Mouse (Mus musculus) right cerebral cortex, postnatal 36 days (tissue): ENCODE results near the gene Cln5.

Experiments
- DNase-seq, 2 experiments: peaks; one replicate each; pipeline ENCODE4 v3.0.0; 2022; ENCODE audit warnings: low spot score in 2 of 2, mixed read lengths in 1 of 2

The Cln5 gene

DNA sequence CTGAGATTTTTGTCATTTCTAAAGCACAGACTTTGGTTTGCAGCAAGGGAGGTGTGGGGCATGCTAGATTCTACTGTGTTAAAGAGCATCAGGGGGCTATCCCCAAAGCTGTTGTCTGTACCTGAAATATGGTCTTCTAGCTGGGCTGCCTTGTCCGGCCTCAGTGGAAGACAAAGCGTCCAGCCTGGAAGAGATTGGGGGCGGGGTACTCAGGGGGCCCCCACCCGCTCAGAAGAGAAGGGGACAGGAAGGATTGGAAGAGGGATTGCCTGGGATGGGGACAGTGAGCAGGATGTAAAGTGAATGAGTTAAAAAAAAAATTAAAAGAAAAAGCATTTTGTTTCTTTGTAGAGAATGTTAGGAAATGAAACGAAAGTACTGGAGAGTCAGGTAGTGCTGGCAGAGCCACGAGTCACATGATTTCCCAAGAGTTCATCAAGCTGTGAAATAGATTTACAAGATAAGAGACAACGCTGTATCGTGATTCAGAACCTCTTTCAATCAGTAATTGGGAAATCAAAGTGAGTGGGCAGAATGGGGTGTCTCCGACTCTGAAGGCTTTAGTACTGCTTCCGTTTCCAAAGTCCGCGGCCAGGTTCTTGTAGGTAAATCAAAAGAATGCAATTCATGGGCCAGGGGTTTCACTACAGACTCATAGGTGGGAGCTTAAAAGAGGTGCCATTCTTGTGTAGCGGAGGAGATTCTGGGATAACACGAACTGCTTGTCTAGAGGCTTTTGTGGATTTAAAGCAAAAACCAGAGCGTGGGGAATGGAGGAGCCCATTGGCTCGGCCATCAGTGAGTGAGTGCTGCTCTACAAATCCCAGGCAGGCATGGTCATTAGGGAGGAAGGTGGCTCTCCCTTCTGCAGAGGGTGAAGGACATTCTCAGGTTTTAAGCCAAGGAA lies 8.2 kb downstream of the Cln5 start:
- DNase-seq = no peak

DNA sequence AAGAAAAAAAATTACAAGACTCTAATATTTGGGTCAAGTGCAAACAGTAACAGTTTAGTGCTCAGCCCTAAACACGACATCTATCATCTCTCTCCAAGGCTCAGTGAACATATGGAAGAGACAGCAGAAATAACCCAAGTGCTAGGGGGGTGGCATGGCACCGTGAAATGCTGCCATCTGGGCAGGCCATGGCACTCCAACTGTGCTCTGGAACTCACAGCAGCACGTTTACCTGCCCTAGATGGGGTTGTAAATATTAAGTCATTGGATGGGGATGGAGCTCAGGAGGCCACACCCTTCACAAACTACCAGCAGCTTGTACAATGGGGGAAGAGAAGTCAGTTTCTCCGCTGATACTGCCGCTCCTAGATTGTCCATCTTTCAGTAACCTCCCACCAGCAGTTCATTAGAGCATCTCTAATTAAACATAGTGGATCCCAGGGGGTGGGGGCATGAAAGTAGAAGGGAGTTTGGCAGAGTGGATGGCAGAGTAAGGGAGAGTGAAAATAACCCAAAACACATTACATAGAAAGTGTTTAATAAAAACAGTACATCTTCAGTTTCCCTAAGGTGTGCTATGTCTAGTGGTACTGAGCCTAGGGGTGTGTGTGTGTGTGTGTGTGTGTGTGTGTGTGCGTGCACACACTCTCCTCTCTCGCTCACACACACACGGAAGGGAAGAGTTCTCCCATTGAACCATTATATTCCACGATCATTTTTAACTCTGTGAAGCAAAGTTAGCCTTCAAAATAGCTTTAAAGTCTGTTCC lies 9.4 kb downstream of the Cln5 start:
- peak in 1 of 2 experiments; percentile 44 for DNase-seq

DNA sequence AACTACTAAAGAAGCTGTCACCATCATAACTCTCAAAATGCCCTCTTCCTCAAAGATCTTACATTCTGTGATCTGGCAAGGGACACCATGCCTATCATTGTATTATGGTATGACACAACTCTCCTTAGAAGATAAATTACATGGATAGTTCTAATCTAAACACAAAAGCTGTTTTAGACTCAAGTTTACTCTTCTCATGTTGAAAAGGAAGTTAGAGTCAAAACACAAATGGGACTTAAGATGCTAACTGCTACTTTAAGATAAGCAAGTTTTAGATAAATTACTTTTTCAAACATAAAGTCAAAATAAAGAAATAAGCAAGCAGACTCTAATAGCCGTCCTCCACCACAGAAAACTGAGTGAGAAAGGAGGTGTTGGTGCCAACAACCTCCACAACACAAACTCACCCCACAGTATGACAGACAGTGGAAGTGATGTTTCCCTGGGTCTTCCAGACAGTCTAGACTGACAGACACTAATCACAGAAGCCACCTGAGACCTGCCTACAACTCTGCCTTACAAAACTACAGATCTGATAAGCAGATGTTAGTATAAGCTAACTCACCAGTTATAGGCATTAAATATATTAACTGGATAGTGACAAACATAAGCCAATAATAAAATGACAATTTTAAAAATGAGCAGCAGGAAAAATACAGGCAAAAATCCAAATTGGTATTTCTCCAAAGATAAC lies 16.0 kb downstream of the Cln5 start:
- no peak for DNase-seq

DNA sequence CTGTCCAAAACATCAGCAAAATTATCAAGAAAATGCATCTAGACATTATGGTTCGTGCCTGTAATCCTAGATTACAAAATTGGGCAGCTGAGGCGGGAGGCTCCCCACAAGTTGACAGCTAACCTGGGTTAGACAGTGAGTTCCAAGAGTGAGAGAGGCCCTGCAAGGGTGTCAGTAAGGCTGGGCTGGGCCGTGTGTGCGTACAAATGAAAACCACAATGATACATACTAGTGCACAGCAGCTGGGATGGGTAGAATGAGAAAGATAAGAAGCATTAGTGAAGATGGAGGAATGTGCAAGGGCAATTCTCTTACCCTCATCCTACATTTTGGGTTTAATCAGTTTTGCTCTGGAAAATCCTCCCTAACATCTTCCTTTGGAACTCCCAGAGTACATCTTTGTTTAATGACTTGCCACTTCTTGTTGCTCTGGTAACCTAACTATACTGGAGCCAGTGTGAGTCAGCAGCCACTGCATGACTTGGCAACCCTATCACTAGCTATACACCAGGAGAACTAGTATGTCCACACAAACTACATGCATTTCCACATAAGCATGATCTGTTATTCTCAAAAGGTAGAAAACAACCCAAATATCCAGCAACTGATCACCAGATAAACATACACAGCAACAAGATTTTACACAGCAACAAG lies 16.8 kb downstream of the Cln5 start:
- no peak for DNase-seq

DNA sequence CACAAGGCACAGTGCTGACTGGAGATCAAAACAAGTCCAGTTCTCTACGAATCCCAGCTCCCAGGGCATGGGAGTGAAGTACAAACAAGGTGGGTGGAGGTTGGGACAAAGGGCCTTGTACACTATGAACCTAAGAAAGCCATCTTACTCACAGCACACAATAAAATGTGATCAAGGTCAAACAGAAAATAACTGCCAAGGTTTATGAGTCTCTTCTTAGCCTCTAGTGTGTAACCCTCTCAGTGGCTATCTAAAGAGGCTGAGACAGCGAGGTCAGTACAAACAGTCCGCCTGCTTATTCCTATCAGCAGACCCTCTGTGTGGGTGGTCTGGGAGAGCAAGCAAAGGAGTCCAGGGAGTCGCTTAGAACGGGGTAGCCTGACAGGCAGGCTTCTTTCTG lies 17.8 kb downstream of the Cln5 start:
- DNase-seq = no peak

DNA sequence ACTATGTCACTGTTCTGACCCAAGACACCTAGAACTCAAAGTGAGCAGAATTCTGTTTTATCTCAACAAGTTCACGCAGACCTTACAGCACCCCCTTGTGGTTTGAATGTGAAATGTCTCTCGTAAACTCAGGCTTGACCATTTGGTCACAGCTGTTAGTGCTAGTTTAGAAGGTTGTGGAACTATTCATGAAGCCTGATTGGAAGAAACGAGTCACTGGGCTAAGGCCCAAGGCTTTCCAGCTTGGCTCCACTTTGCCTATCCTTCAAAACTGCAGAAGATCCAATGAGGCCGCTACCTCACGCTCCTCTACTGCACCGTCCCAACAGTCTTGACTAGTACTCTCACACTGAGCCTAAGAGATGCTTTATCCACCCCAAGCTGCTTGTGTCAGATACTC lies 18.6 kb downstream of the Cln5 start:
- no peak for DNase-seq

DNA sequence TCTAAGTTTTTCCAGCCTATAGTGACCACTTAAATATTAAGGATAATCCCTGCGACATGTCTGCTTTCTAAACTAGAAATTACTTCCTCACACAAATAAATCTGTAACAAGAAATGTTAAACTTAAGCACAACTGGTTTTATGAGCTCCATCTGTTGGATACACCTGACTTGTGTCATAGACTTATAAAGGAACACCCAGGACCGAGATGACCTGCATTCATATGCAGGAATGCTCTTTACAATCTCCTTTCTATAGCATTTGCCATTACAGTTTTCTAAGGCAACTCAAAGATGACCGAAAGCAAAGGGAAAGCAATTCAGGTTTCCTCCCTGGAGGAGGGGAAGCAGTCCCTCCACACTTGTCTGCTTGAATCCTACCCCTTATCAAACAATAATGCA lies 23.2 kb downstream of the Cln5 start:
- no peak for DNase-seq

DNA sequence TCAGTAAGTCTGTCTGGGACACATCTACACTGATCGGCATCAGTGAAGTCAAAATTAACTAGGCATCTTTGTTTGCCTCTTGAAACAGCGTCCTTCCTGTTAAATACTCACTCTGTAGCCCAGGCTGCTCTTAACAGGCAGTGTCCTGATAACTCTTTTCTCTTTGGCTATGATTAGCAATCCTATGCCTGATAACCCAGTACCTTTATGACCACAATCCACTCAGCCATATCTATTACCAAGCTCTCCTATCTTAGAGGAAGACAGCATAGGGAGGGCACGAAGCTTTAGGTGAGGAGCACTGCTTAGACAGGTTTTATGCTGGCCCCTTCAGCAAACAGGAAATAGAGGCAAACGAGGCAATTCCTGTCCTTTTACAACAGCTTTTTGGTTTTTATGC lies 23.7 kb downstream of the Cln5 start:
- DNase-seq = no peak

DNA sequence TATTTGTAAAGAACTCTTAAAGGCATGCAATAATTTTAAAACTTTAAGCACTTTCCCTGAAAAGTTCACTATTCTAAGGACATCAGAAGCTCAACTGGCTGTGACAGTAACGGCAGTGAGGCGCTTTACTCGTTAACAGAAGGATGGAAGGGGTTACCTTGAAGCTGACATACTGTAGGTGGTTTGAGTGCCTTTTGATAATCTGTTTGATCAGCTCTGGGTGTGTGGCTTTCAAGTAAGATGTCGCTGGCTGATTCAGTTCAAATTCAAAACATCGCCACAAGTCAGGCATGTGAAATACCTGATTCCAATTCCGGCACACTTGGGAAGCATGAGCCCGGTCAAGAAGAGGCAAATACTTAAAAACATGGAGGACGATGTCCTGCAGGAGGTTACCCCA lies 25.0 kb downstream of the Cln5 start:
- DNase-seq = no peak

DNA sequence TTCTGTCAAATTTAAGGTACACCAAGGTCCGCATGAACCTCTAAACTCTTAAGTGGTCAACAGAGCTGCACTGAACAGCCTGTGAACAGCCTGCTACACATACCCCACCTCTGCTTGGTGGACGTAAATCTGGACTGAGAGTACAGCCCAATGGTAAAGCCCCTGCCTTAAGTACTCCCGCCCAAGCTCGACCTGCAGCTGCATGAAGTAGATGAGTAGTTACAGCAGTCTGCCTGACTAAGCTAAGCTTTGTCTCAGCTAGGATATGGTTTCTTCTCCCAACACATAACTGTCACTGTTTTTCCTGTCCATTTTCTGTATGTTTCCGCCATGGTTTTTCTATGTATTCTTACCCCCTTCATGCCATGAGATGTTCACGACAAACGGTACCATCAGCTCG lies 25.8 kb downstream of the Cln5 start:
- no peak for DNase-seq

DNA sequence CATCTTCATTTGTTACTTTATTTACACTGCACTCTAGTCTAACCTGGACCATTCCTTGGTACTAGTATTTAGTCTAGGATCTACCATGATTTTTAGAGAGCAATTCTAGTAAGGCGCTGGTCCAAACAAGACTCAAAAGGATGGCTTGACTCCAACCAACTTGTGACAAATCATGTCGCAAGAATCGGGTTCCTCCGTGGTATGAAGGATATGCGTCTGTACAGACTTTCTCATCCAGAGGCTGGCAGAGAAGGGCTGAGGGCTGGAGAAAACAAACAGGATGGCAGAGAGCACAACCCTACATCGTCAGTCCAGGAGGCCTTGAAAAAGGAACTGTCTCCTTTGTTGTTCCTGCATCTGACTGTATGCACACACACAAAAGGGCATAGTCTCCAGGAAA lies 26.6 kb downstream of the Cln5 start:
- no peak for DNase-seq

DNA sequence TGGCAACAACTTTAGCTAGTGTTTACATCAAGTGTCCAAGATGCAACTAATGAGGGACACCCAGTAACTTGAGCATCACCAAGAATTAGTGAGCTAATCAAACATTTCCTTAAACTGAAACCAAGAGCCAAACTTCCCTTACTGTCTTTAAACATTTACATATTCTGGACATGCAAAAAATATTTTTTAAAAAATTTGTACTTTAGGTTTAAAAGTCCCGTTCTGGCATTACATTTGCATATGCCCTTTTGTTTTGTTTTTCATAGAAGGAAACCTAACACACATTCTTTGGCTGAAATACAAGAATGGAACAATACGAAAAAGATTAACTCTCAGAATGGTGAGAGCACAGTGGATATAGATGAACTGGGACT lies 28.2 kb downstream of the Cln5 start:
- DNase-seq = no peak

DNA sequence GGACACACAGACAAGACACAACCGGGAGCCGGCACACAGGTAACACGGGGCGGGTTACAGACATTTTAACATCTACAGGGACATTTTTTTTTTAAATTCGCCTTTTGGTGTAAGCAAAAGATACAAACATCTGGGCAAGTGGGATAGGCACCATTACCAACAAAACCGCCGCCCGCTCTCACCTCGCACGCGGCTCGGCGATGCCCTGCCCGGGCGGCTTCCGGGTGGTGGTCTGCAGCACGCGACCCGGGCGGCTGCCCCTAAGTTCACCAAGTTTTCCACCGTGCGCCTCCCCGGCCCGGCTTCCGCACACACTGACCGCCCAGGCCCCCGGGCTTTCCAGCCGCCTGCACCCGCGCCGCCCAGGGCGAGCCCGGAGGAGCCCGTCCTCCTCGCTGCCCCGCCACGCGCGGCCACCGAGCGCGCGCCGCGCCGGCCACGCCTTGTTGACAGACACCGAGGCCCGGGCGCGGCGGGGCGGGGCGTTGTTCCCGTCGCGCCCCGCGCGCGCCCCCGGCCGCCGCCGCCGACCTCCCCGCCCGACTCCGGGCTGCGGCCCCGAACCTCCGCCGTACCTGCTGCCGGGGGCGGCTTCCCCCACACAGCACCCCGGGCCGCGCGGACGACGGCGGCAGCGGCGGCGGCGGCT lies 28.7 kb downstream of the Cln5 start:
- DNase-seq = peak; percentile 60 to 74

DNA sequence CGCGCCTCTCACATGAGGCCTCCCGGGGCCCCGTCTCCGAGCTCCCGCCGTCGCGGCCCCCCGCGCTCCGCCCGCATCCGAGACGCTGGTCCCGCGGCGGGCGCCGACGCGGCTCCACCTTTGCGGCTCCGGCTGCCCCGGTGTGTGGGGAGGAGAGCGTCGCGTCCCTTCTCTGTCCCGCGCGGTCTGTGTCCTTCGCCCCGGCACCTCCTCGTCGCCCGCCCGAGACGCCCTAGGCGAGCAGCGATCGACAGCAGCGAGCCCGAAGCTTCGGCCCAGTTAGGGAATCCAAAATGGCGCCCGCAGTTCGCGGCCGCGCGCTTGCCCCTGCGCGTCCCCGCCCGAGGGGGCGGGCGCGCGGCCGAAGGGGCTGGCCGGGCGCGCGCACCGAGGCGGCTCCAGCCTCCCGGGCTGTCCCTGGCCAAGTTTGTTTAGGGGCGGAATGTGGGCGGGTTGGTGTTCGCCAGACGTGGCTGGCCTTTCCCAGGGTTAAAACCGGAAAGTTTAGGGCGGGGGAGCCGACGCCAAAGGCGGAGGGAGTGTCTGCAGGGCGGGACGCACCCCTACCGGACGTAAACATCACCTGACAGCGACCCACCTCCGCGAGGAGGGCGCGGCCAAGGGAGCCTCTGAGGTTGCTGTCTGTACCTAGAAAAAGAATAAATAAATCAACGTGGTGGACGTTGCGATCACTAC lies 29.4 kb downstream of the Cln5 start, which contains the start of gene Fbxl3:
Gene Fbxl3 (minus strand): TSS at position 329 of the 696 bp plus-strand sequence.
- DNase-seq = peak; percentile 78 to 81

DNA sequence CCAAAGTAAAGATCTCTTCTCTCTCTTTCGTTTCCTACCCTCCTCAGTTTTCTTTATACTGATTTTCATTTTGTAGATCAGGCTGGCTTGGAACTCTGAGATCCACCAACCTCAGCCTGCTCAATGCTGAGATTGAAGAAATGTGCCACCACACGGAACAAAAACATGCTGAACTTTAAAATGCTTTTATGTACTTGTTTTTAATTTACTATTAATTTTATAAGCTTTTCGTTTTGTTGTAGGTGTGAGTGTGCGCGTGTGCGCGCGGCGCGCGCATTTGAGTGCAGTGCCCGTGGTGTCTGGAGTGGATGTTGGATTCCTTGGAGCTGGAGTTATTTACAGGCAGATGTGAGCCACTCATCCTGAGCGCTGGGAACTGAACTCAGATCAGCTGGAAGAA lies 30.3 kb downstream of the Cln5 start:
- no peak for DNase-seq

DNA sequence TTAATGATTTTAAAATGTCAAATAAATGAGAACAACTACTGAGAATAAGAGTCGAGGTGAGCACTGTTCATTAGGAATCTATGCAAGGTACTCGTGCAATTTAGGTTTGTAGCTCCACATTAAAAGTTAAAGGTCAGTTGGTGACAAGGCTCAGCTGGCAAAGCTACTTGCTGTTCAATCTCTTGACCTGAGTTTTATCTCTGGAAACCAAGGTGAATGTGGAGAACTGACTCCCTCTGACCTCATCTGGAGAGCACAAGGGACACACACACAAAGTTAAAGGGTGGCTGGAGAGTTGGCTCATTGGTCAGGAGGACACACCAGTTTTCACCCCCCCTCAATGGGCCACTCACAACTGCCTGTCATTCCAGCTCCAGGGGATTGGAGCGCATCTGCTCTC lies 31.2 kb downstream of the Cln5 start:
- DNase-seq = no peak

DNA sequence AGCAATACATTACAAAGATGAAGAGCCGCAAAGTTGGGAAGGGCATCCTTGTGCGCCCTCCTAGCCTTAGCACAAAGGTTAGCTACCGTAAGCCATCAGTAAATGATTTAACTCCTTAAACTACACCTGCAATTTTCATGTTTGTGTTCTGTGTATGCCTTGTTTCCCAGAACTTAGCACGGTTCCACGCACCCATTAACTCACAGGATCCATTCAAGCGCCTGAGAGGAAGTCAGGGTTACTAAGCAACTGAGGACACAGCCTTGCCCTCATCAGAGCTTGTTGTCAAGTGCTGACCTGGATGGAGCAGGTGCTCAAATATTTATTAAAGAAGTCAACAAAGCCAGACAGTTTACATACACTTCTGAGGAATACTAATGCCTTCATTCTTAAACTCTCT lies 32.2 kb downstream of the Cln5 start:
- no peak for DNase-seq

DNA sequence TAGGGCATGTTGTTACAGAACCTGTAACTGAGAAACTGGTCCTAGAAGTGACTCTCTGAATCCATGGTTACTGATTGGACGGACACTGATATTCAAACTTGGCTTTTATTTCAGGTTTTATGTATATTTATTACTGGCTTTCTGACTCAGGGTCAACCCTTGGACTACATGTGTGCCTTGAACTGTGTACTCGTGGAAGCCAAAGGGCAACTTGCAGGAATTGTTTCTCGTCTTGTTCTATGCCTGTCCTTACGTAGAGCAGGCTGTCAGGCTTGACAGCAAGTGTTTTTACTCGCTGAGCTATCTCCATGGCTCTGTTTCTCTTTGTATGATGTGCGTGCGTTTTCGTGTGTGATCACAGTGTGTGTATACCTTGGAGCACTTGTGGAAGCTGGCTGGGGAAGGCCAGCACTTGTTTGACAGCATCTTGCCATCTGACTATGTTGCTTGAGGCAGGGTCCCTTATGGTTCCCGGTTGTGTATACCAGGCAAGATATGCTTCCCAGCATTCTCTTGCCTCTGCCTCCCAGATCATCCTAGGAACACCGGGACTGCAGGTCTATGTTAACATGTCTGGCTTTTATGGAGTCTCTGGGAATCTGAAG lies 32.8 kb downstream of the Cln5 start:
- no peak for DNase-seq

DNA sequence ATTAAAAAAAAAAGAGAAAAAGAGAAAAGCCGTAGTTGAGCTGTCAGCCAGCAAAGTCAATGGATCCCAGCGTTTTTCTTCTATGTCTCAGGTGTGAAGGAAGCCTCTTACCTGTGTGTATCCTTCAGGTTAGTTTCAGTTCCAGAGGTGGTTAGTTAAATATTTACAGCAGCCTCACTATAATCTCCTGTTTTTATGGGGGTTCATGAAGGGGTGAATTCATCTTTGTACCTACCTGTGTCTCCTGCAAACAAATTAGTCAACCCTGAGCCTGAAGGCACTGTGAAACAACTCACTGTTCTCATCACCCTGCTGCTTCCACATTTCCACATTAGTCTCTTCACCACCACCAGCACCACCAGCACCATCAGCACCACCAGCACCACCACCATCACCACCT lies 36.3 kb downstream of the Cln5 start:
- no peak for DNase-seq

DNA sequence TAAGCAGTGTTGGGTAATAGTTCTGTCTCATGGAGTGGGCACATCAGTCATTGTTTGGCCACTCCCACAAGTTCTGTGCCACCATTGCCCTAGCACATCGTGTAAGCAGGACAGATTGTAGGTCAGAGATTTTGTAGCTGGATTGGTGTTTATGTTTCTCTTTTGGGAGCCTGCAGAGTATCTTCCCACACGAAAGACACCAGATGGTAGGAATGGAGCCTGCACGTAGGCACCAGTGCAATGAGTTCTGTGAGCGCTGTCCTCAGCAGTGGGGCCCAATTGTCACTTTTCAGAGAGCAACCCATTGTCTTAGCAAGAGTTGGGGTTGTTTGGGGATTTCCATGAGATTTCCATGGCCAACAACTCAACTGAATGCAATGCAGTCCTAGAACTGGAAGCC lies 40.0 kb downstream of the Cln5 start:
- DNase-seq = peak; percentile 36 to 69
